Mouse (Mus musculus): ENCODE measurements around the gene Scn8a. TPM values are rescaled to one million over a fixed set of nuclear protein-coding genes. Genes with fewer than 3 reads are reported as not detected.

Gene Scn8a
- polyA plus RNA-seq, 1 experiment from 2014 or later: 8.2 TPM

DNA sequence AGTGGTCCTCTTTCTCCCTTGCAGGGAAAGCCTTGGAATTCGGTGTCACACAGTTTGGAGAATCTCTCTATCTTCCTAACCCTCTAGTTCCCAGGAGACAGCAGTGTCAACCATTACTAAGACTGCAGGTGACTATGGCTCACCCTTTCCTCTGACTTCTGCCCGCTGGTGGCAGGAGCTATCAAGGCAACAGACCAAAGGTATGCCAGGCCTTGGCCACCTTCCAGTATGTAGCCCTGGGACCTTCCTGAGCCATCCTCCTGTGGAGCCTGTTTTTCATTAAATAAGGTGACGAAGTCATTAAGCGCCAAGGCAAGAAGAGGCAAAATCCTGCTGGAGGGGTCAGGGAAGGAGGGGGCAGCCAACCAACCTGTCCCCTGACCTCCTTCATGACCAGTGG is 205.5 kb downstream of the Scn8a start:
- Histone ChIP-seq H3K27me3 (peaks cover 6% of the 10 kb centered on the region; the same call in 1 of the 2 replicates), H3K4me2 (no peak overlapping the region), H3K27ac (no peak overlapping the region), H3K4me1 (peaks cover 65% of the 10 kb centered on the region), H3K36me3 (no peaks in the 10 kb centered on the region), H3K4me3 (no peak overlapping the region), H3K9ac (no peak overlapping the region), H3K9me3 (no peaks in the 10 kb centered on the region)
- ATAC-seq (ENCODE audit: insufficient number of reproducible peaks, insufficient read depth, low FRiP score, low TSS enrichment, low read depth): no peak
- WGBS: 49% methylated on average over 4 of the region's 4 CpGs

DNA sequence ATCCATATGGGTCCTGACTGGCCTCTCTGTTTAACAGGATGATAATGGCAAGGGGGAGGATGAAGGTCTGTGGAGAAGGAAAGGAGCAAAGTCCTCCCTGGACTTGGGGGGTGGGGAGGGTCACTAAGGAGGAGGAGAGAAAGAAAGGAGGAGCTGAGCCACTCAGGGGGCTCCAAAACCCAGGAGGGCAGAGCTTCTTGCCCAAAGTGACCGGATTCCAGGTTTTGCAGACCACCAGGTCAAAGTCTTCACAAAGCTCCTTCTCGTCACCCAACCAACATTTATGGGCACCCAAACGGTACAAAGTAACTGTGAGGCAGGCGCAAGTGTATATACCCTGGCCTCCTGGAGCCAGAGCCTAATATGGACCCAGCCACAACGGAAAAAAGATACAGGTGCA is 206.0 kb downstream of the Scn8a start:
- ATAC-seq (ENCODE audit: insufficient number of reproducible peaks, insufficient read depth, low FRiP score, low TSS enrichment, low read depth): no peak
- 33% methylated on average over 5 of the region's 5 CpGs for WGBS
- no peak overlapping the region for H3K27ac ChIP-seq
- peak overlapping the region; percentile 89 for H3K4me2 ChIP-seq
- H3K27me3 ChIP-seq: peaks cover 6% of the 10 kb centered on the region; the same call in 1 of the 2 replicates
- no peak overlapping the region for H3K9ac ChIP-seq
- H3K4me3 ChIP-seq: 0 out of 2 replicates have a peak overlapping the region, but pooled peaks have one; percentile 83
- peaks cover 62% of the 10 kb centered on the region for H3K4me1 ChIP-seq
- no peaks in the 10 kb centered on the region for H3K36me3 ChIP-seq
- H3K9me3 ChIP-seq: no peaks in the 10 kb centered on the region

DNA sequence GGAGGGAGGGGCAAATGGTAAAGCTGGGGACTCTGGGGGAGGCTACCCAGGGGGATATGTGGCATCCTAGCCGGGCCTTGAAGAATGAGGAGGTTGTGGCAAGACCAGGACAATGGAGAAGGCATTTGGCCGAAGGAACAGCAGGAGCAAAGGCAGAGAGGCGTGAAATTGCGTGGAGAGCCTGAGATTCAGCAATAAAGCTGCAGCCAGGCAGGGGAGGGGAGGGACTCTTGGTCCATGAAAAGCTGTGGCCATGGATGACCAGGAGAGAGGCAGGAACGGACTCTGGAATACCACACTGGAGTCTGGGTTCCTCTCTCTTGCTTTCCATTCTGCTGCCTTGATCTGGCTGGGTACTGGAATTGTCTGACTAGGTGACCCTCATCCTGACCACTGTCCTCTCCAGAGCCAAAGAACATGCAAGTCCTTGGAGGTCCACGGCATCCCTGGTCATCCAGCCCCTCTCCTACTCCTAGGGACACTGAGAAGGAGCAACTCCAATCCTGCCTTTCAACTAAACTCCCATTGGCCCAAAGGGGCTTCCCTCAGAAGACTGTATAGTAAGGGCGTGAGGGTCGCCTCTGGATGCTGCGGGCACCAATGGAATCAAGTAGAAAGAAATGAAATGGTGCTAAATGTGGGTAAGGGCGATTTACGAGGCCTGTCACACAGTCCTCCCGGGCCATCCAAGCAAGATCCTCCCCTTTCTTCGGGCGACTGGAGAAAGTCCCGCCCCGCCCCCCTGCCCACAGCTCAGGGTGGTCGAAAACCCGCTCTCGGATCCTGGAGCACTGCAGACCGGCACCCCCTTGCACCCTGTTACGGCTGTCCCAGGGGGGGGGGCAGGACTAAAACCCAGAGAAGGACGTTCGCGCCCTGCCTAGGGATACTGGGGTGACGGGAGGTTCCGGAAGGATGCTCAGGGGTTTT is 206.7 kb downstream of the Scn8a start:
- ATAC-seq (ENCODE audit: insufficient number of reproducible peaks, insufficient read depth, low FRiP score, low TSS enrichment, low read depth): no peak
- H3K9ac ChIP-seq: peak overlapping the region; percentile 85
- peaks cover 62% of the 10 kb centered on the region for H3K4me1 ChIP-seq
- WGBS: 9% methylated on average over 26 of the region's 26 CpGs
- no peak overlapping the region for H3K27ac ChIP-seq
- no peaks in the 10 kb centered on the region for H3K9me3 ChIP-seq
- peak overlapping the region; percentile 89 for H3K4me2 ChIP-seq
- peaks cover 6% of the 10 kb centered on the region; the same call in 1 of the 2 replicates for H3K27me3 ChIP-seq
- peak overlapping the region; percentile 83 for H3K4me3 ChIP-seq
- no peaks in the 10 kb centered on the region for H3K36me3 ChIP-seq

DNA sequence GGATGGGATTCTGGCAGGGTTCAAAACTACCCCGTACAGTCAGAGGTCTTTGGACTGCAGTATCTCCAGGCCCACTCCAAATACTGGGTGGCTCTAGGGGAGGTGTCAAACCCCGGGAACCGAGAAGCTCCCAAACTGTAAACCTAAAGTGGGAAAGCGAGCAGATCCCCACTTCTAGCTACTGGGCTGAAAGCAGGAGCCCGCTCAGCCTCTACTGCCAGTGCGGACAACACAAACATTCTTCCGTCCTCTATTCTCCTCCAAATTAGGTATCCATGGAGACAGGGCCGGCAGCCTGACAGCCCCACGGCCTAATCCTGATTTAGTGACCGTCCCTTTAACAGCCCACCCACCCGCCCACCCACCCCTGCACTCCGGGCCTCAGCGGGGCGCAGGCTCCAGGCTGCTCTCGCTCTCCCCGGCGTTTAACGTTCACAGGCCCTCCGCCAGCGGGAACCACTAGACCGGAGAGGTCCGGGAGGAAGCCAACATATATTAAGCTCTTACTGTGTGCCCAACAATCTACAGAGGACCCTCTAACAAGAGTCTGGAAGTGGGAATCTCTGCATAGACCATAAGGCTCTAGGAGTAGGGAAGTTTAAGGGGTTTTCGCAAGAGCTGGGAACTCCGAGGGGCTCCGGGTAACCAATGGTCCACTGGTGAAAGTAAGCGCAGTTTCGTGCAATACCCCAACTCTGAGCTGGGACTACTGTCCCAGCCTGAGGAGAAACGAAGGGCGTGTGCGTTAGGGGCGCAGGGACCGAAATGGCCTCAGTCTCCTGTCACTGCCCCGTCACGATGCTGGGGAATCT is 207.5 kb downstream of the Scn8a start:
- Histone ChIP-seq H3K9me3 (no peaks in the 10 kb centered on the region), H3K4me2 (peak overlapping the region; percentile 89), H3K4me1 (peaks cover 67% of the 10 kb centered on the region), H3K4me3 (peak overlapping the region; percentile 83), H3K27me3 (peaks cover 6% of the 10 kb centered on the region; the same call in 1 of the 2 replicates), H3K36me3 (no peaks in the 10 kb centered on the region), H3K27ac (peak overlapping the region; percentile 77), H3K9ac (peak overlapping the region; percentile 85)
- WGBS: 2% methylated on average over 34 of the region's 34 CpGs
- ATAC-seq (ENCODE audit: insufficient number of reproducible peaks, insufficient read depth, low FRiP score, low TSS enrichment, low read depth): no peak

DNA sequence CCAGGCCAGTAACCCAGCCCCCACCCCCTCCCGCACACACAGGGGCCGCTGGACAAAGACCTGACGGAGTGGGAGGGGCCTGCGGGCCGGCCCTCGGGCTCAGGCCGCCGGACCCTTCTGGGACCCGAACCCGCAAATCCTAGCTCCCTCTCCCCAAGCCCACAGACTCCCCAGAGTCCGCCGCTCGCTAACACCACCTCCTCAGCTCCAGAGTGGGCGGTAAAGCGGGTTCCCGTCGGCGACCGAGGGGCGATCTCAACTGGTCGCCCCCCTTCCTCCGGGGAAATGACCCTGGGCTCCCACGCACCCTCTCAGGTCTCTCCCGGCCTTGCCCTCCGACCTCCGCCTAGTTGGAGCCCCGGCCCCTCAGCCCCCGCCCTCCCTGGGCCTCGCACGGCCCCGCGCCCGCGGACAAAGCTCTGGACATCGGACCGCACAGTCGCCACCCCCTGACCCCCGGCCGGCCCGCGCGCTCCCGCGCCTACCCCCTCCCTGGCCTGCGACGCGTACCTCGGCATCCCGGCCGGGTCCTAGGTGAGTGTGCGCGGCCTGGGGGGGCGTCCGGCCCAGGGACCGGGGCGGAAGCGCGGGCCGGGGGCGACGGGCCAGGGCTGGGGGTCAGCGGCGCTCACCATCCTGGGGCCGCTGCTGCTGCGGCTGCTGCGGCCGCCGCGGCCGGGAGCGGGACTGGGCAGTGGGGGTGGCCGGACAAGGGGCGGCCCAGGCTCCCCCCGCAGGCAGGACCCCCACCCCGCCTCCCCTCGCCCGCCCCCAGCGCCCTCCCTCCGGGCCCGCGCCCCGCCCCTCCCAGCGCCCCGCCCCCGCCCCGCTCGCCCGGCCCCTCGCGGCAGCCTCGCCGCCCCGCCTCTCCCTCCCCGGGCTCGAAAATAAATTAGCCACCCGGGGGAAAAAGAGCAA is 208.4 kb downstream of the Scn8a start, which contains the start of gene Fignl2:
Gene Fignl2 (minus strand): TSS at position 755 of the 918 bp plus-strand sequence.
- peaks cover 6% of the 10 kb centered on the region; the same call in 1 of the 2 replicates for H3K27me3 ChIP-seq
- no peaks in the 10 kb centered on the region for H3K9me3 ChIP-seq
- H3K27ac ChIP-seq: peak within 1 kb of the TSS; percentile 77
- H3K36me3 ChIP-seq: no peaks in the 10 kb centered on the region
- H3K4me3 ChIP-seq: peak within 1 kb of the TSS; percentile 83
- H3K4me1 ChIP-seq: peaks cover 64% of the 10 kb centered on the region
- H3K4me2 ChIP-seq: peak within 1 kb of the TSS; percentile 89
- under 1% methylated on average over 86 of the region's 96 CpGs for whole genome bisulfite sequencing
- H3K9ac ChIP-seq: peak within 1 kb of the TSS; percentile 85
- peak; percentile 11; the same call in 1 of the 2 replicates for ATAC-seq (ENCODE audit: insufficient number of reproducible peaks, insufficient read depth, low FRiP score, low TSS enrichment, low read depth)

DNA sequence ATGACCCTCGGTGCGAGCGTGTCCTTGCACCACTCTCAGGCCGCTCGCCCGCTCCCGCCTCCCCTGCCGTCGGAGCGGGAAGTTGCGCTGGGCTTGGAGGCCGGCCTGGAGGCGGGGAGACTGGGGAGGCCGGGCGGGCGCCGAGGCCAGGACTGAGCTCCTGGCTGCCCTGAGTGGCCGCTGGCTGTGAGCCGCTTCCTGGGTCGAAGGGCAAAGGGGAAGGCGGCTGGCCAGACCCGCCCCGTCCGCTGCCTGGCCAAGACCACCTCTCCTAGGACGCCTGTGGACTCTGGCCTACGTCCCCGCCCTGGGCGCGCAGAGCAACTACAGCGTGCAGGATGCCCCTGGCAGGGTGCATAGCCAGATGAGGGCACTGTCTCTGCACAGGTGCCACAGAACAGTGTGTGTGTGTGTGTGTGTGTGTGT is 209.1 kb downstream of the Scn8a start:
- Histone ChIP-seq H3K36me3 (no peaks in the 10 kb centered on the region), H3K9me3 (no peaks in the 10 kb centered on the region), H3K9ac (peak overlapping the region; percentile 85), H3K27ac (peak overlapping the region; percentile 48), H3K4me2 (peak overlapping the region; percentile 89), H3K27me3 (peaks cover 6% of the 10 kb centered on the region; the same call in 1 of the 2 replicates), H3K4me1 (peaks cover 62% of the 10 kb centered on the region), H3K4me3 (peak overlapping the region; percentile 83)
- 2% methylated on average over 30 of the region's 30 CpGs for WGBS
- ATAC-seq (ENCODE audit: insufficient number of reproducible peaks, insufficient read depth, low FRiP score, low TSS enrichment, low read depth): peak; percentile 38; the same call in 1 of the 2 replicates

DNA sequence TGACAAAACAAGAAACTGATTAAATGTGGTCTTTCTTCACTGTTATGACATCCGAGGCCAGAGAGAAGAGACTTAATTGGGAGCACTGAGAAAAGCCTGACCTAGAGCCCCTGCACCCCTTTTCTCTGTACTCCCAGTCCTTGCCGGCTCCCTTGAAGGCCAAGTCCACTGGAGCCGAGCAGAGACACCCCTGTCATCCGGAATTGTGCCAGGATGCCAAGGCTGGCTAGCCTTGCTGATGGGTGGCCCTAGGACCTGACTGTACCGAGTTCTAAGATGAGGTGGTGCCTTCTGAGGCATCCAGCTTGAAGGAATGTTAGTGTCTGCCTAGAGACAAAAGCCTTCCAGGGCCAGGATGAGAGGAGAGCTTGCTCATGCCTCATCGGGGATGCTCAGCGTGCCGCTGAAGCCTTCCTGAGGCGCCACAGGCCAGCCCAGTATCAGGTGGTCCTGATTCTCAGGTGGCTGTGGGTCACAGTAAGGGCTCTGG is 210.4 kb downstream of the Scn8a start:
- peaks cover 65% of the 10 kb centered on the region for H3K4me1 ChIP-seq
- H3K27me3 ChIP-seq: peaks cover 6% of the 10 kb centered on the region; the same call in 1 of the 2 replicates
- no peak overlapping the region for H3K27ac ChIP-seq
- no peaks in the 10 kb centered on the region for H3K36me3 ChIP-seq
- H3K9me3 ChIP-seq: no peaks in the 10 kb centered on the region
- no peak overlapping the region for H3K4me2 ChIP-seq
- 66% methylated on average over 9 of the region's 9 CpGs for WGBS
- no peak for ATAC-seq (ENCODE audit: insufficient number of reproducible peaks, insufficient read depth, low FRiP score, low TSS enrichment, low read depth)
- no peak overlapping the region for H3K9ac ChIP-seq
- no peak overlapping the region for H3K4me3 ChIP-seq

DNA sequence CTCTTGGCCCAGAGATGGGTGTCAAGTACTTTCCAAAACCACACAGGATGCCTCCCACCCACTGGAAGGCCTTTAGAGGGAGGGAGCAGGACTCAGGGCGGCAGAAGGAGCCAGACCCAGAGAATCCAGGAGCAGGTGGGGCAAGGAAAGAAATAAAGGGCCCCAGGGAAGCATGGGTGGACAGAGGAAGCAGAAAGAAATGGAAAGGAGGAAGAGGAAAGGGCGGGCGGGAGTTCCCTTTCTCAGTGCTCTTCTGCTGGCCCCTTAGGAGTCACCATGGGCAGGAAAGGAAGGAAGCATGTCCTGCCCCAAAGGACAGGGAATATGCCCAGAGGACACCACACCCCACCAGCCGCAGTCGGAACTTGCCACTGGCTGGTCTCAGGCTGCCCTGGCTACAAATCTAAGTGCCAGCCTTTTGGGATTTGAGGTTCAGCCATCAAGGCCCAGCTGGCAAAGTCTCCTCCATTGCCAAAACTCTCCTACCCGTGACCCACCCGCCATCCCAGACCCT is 211.4 kb downstream of the Scn8a start:
- no peak for ATAC-seq (ENCODE audit: insufficient number of reproducible peaks, insufficient read depth, low FRiP score, low TSS enrichment, low read depth)
- no peak overlapping the region for H3K4me3 ChIP-seq
- peak overlapping the region; percentile 71 for H3K27ac ChIP-seq
- peaks cover 55% of the 10 kb centered on the region for H3K4me1 ChIP-seq
- no peaks in the 10 kb centered on the region for H3K9me3 ChIP-seq
- WGBS: 65% methylated on average over 7 of the region's 7 CpGs
- no peaks in the 10 kb centered on the region for H3K36me3 ChIP-seq
- no peak overlapping the region for H3K9ac ChIP-seq
- peaks cover 4% of the 10 kb centered on the region; the same call in 1 of the 2 replicates for H3K27me3 ChIP-seq
- no peak overlapping the region for H3K4me2 ChIP-seq

DNA sequence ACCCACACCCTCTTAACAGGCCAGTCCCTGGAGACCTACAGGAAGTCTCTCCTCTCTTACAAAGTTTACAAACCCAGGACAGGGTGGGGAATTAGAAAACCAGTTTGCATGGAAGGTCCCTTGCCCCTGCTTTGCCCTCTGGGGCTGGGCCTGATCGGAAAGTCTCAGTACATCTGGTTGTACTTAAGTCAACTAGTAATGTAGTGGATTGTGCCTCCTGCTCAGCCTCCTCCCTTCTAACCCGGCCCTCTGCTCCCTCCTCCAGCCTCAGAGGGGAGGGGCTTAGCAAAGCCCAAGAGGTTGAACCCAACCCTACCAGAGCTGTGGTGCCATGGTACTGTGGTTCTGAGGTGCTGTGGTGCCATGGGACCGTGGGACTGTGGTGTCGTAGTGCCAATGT is 212.6 kb downstream of the Scn8a start:
- Histone ChIP-seq H3K4me3 (no peak overlapping the region), H3K9ac (no peak overlapping the region), H3K27me3 (no peaks in the 10 kb centered on the region; the same call in 1 of the 2 replicates), H3K9me3 (no peaks in the 10 kb centered on the region), H3K4me2 (no peak overlapping the region), H3K36me3 (no peaks in the 10 kb centered on the region), H3K27ac (peak overlapping the region; percentile 71), H3K4me1 (peaks cover 49% of the 10 kb centered on the region)
- 30% methylated on average over 4 of the region's 4 CpGs for WGBS
- ATAC-seq (ENCODE audit: insufficient number of reproducible peaks, insufficient read depth, low FRiP score, low TSS enrichment, low read depth): 0 out of 2 replicates have a peak, but pooled peaks have one; percentile 35

DNA sequence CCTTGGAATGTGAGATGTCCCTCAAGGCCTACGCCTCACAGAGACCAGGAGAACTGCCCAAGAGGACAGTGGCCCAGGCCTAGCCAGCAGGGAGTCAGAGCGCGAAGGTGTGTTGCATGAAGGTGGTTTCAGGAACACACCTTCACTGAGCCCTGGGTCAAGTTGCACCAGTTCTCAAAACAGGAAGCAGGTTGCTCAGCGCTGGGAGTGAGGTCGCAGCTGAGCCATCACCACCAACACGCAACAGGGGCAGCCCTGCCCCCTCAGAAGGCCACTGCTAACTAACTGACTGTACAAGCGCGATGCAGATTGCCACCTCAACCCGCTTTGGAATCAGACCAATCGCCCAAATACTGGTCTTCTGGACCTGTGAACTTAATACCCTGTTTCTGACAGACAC is 214.8 kb downstream of the Scn8a start:
- H3K27ac ChIP-seq: no peak overlapping the region
- peaks cover 34% of the 10 kb centered on the region for H3K4me1 ChIP-seq
- no peaks in the 10 kb centered on the region for H3K9me3 ChIP-seq
- H3K27me3 ChIP-seq: no peaks in the 10 kb centered on the region
- H3K4me3 ChIP-seq: no peak overlapping the region
- H3K4me2 ChIP-seq: no peak overlapping the region
- 71% methylated on average over 10 of the region's 10 CpGs for WGBS
- H3K9ac ChIP-seq: 0 out of 2 replicates have a peak overlapping the region, but pooled peaks have one; percentile 11
- H3K36me3 ChIP-seq: no peaks in the 10 kb centered on the region
- no peak for ATAC-seq (ENCODE audit: insufficient number of reproducible peaks, insufficient read depth, low FRiP score, low TSS enrichment, low read depth)
